ENCODE assay signal across 21 mouse cellular contexts in the genomic region with DNA sequence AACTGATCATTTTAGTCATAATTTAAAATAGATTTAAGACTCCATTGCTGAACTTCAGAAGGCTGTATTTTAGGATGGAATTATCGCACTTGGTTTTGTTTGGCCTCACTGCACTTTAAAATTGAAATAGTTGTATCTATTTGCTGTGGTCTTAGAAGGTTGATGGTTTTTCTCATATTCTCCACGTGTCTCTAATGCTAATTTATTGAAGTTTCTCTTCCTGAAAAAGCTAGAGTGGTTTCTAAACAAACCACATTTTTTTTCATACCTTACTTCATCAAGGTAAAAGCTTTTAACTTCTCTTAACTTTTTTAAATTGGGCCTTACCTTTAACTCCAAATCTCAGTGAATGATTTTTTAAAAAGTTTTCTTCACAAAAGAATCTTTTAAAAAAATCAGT. TPM values are rescaled to one million over a fixed set of nuclear protein-coding genes. Genes with fewer than 3 reads are reported as not detected.
DNase-seq lines count a peak whose midpoint lies in the region; ATAC-seq and TF ChIP-seq lines count a peak whose summit lies in the region.
"Had no signal": no experiment of that assay in that cellular context is flagged by ENCODE, and none has a peak within 500 bp of the region (broad histone marks: within the 10 kb centered on the region; RNA-seq: fewer than 3 reads in every experiment).

No protein-coding gene starts in this region.

- no peak for TF ChIP-seq CTCF in layer of hippocampus, adult 2 months (conservative IDR thresholded peaks at IDR 0.05)
- TF ChIP-seq CTCF in liver, postnatal 0 days (IDR thresholded peaks at IDR 0.05; ENCODE audit: low read depth), result no peak

- no peak for ATAC-seq in heart, embryonic 12.5 days (ENCODE audit: insufficient number of reproducible peaks, low FRiP score)
- no peak for ATAC-seq in midbrain, embryonic 14.5 days (ENCODE audit: low FRiP score, low TSS enrichment)
- no peak for ATAC-seq in midbrain, embryonic 16.5 days
- no peak for ATAC-seq in liver, postnatal 0 days
- ATAC-seq: activated CD4-positive, CD25-positive, alpha-beta regulatory T cell, adult 4 months; intestine, postnatal 0 days; midbrain, embryonic 15.5 days had no signal

- H3K4me1 ChIP-seq in heart, embryonic 12.5 days (replicated peaks), result peaks cover 32% of the 10 kb centered on the region
- 0 out of 2 replicates have a peak, but pooled peaks cover 8% of the 10 kb centered on the region for H3K4me1 ChIP-seq in midbrain, embryonic 14.5 days (ENCODE audit: control insufficient read depth, insufficient read depth, low read length)
- H3K4me1 ChIP-seq in midbrain, embryonic 16.5 days (ENCODE audit: control insufficient read depth, insufficient read depth, low read length), result peaks cover 7% of the 10 kb centered on the region; the same call in 1 of the 2 replicates
- peaks cover 3% of the 10 kb centered on the region for H3K4me1 ChIP-seq in liver, postnatal 0 days (ENCODE audit: insufficient read depth)

- no peak for TF ChIP-seq EP300 in liver, postnatal 0 days (IDR thresholded peaks at IDR 0.05; ENCODE audit: low read depth)

- peaks cover 53% of the 10 kb centered on the region for H3K36me3 ChIP-seq in heart, embryonic 12.5 days
- no peaks in the 10 kb centered on the region for H3K36me3 ChIP-seq in midbrain, embryonic 14.5 days (ENCODE audit: control insufficient read depth, insufficient read depth, low read length)
- no peaks in the 10 kb centered on the region; the same call in 1 of the 2 replicates for H3K36me3 ChIP-seq in midbrain, embryonic 16.5 days (ENCODE audit: control insufficient read depth, insufficient read depth, low read length)
- H3K36me3 ChIP-seq in liver, postnatal 0 days (replicated peaks; ENCODE audit: insufficient read depth, low read length), result peaks cover 13% of the 10 kb centered on the region
- H3K36me3 ChIP-seq: hindbrain, embryonic 12.5 days; lung, embryonic 15.5 days; midbrain, embryonic 15.5 days; neural tube, embryonic 13.5 days had no signal

- H3K27me3 ChIP-seq in heart, embryonic 12.5 days (replicated peaks), result no peaks in the 10 kb centered on the region
- no peaks in the 10 kb centered on the region for H3K27me3 ChIP-seq in midbrain, embryonic 14.5 days (ENCODE audit: control insufficient read depth, insufficient read depth, low read length)
- peaks cover 4% of the 10 kb centered on the region; the same call in 1 of the 2 replicates for H3K27me3 ChIP-seq in midbrain, embryonic 16.5 days (ENCODE audit: control insufficient read depth, insufficient read depth, low read depth, low read length)
- no peaks in the 10 kb centered on the region for H3K27me3 ChIP-seq in liver, postnatal 0 days (ENCODE audit: insufficient read depth, low read length)
- H3K27me3 ChIP-seq: forebrain, embryonic 12.5 days; liver, embryonic 13.5 days; lung, embryonic 15.5 days had no signal

- H3K4me3 ChIP-seq in heart, embryonic 12.5 days, result 0 out of 2 replicates have a peak overlapping the region, but pooled peaks have one; percentile 8
- peak overlapping the region; percentile 54 for H3K4me3 ChIP-seq in layer of hippocampus, adult 2 months
- H3K4me3 ChIP-seq in midbrain, embryonic 14.5 days (replicated peaks; ENCODE audit: low read depth, low read length), result no peak overlapping the region
- H3K4me3 ChIP-seq in midbrain, embryonic 16.5 days (ENCODE audit: low read depth, low read length), result no peak overlapping the region
- no peak overlapping the region for H3K4me3 ChIP-seq in liver, postnatal 0 days (ENCODE audit: low read depth, low read length)
- H3K4me3 ChIP-seq: forebrain, embryonic 12.5 days; hindbrain, embryonic 12.5 days; liver, embryonic 13.5 days; lung, embryonic 15.5 days; midbrain, embryonic 15.5 days; myocyte; neural tube, embryonic 13.5 days had no signal

- WGBS in heart, embryonic 12.5 days, result 80% methylated on average over 2 of the region's 2 CpGs
- WGBS in midbrain, embryonic 14.5 days, result 73% methylated on average over 2 of the region's 2 CpGs
- WGBS in midbrain, embryonic 16.5 days, result 77% methylated on average over 2 of the region's 2 CpGs
- 54% methylated on average over 2 of the region's 2 CpGs for whole genome bisulfite sequencing in liver, postnatal 0 days (ENCODE audit: insufficient replicate concordance)

- H3K9ac ChIP-seq in heart, embryonic 12.5 days, result no peak overlapping the region
- H3K9ac ChIP-seq in midbrain, embryonic 14.5 days (replicated peaks; ENCODE audit: low read length), result no peak overlapping the region
- no peak overlapping the region for H3K9ac ChIP-seq in midbrain, embryonic 16.5 days (ENCODE audit: low read depth, low read length)
- no peak overlapping the region for H3K9ac ChIP-seq in liver, postnatal 0 days (replicated peaks)
- H3K9ac ChIP-seq: forebrain, embryonic 12.5 days; hindbrain, embryonic 12.5 days; liver, embryonic 13.5 days; lung, embryonic 15.5 days; midbrain, embryonic 15.5 days; neural tube, embryonic 13.5 days had no signal

- DNase-seq in heart, adult 8-10 months (ENCODE audit: low spot score), result no peak
- no peak for DNase-seq in layer of hippocampus, adult 2 months (ENCODE audit: low spot score in 2 of 2)
- DNase-seq in layer of hippocampus, postnatal 10 days (ENCODE audit: low spot score in 2 of 2), result no peak
- DNase-seq in midbrain, embryonic 14.5 days, result no peak
- no peak for DNase-seq in liver, postnatal 0 days
- DNase-seq: adrenal gland, adult 8-10 months; cerebellum, adult 18-20 months; cerebellum, postnatal 14 days; kidney, postnatal 25 days; liver, embryonic 13.5 days; thymus, postnatal 14 days had no signal

- H3K9me3 ChIP-seq in heart, embryonic 12.5 days (replicated peaks), result no peaks in the 10 kb centered on the region
- no peaks in the 10 kb centered on the region for H3K9me3 ChIP-seq in midbrain, embryonic 14.5 days (ENCODE audit: control insufficient read depth, low read length)
- H3K9me3 ChIP-seq in midbrain, embryonic 16.5 days (replicated peaks; ENCODE audit: control insufficient read depth, low read length, poor library complexity, severe bottlenecking), result no peaks in the 10 kb centered on the region
- no peaks in the 10 kb centered on the region for H3K9me3 ChIP-seq in liver, postnatal 0 days (ENCODE audit: low read length)
- H3K9me3 ChIP-seq: forebrain, embryonic 12.5 days; hindbrain, embryonic 12.5 days; liver, embryonic 13.5 days; lung, embryonic 15.5 days; midbrain, embryonic 15.5 days; neural tube, embryonic 13.5 days had no signal

- peak overlapping the region; percentile 80; the same call in 1 of the 2 replicates for H3K27ac ChIP-seq in heart, embryonic 12.5 days (ENCODE audit: poor library complexity, severe bottlenecking)
- H3K27ac ChIP-seq in layer of hippocampus, adult 2 months, result peak overlapping the region; percentile 94
- no peak overlapping the region for H3K27ac ChIP-seq in midbrain, embryonic 14.5 days (replicated peaks; ENCODE audit: low read depth, low read length)
- no peak overlapping the region for H3K27ac ChIP-seq in midbrain, embryonic 16.5 days (ENCODE audit: low read length)
- no peak overlapping the region for H3K27ac ChIP-seq in liver, postnatal 0 days (ENCODE audit: low read depth)
- H3K27ac ChIP-seq: forebrain, embryonic 12.5 days; hindbrain, embryonic 12.5 days; liver, embryonic 13.5 days; midbrain, embryonic 15.5 days; neural tube, embryonic 13.5 days had no signal

- no peak overlapping the region for H3K4me2 ChIP-seq in heart, embryonic 12.5 days
- H3K4me2 ChIP-seq in midbrain, embryonic 14.5 days (ENCODE audit: low read length), result peak overlapping the region; percentile 19; the same call in 1 of the 2 replicates
- H3K4me2 ChIP-seq in midbrain, embryonic 16.5 days (ENCODE audit: low read length), result no peak overlapping the region
- no peak overlapping the region for H3K4me2 ChIP-seq in liver, postnatal 0 days (ENCODE audit: low read depth, low read length)
- H3K4me2 ChIP-seq: hindbrain, embryonic 12.5 days; liver, embryonic 13.5 days; lung, embryonic 15.5 days had no signal

RNA-seq across cellular contexts. Expression of gene S1pr1, which starts 4.8 kb away (rescaled TPM):
- 86.0 and 87.5 TPM in 2 replicates for polyA plus RNA-seq in heart, embryonic 12.5 days (2016; fragmentation: Nextera tagmentation; extraction: Ambion mirVana)
- 10 to 100 TPM; 31.9 to 48.9 (median 41.9) TPM for total RNA-seq in heart, adult 8-10 months (2022)
- total RNA-seq in layer of hippocampus, adult 2 months (2021), result 100 to 1,000 TPM in 1 of 2 experiments, 10 to 100 TPM in 1; 92.8 to 108 TPM
- total RNA-seq in layer of hippocampus, postnatal 10 days (2021), result 10 to 100 TPM; 61.7 to 62.3 TPM
- 26.1 and 32.2 TPM in 2 replicates for polyA plus RNA-seq in midbrain, embryonic 14.5 days (2014; fragmentation: Nextera tagmentation; extraction: Ambion mirVana)
- 23.6 and 29.9 TPM in 2 replicates for polyA plus RNA-seq in midbrain, embryonic 16.5 days (2015; fragmentation: Nextera tagmentation; extraction: Ambion mirVana)
- polyA plus RNA-seq in liver, postnatal 0 days (2015; fragmentation: Nextera tagmentation; extraction: Ambion mirVana), result 10.3 and 11.1 TPM in 2 replicates

Comparison
In these comparisons a context has a peak if more than half of its experiments do, and no peak if none do; other contexts are left out.
1. H3K27ac ChIP-seq: peak in heart, embryonic 12.5 days (single experiment) and layer of hippocampus, adult 2 months (single experiment); none in midbrain, embryonic 14.5 days (single experiment), midbrain, embryonic 16.5 days (single experiment) and liver, postnatal 0 days (single experiment).
2. H3K4me3 ChIP-seq: peak in heart, embryonic 12.5 days (single experiment) and layer of hippocampus, adult 2 months (single experiment); none in midbrain, embryonic 14.5 days (single experiment), midbrain, embryonic 16.5 days (single experiment) and liver, postnatal 0 days (single experiment).